Mouse (Mus musculus): ENCODE results near the gene Grtp1.

- TF ChIP-seq CTCF (IDR thresholded peaks at IDR 0.05; ENCODE audit: low read depth, low read length) (no peak), POLR2A (IDR thresholded peaks at IDR 0.05; ENCODE audit: insufficient read depth, low read length) (no peak)
These were observed 60.7 kb downstream of the Grtp1 start for GRCm38 (mm10) chr8:13139641-13140182.

Data from ES-Bruce4 (cell line).